In genomic region chr9:56417415-56417947, GRCm38 (mm10) we compare ENCODE assay signal across 8 mouse cellular contexts. TPM values are rescaled to one million over a fixed set of nuclear protein-coding genes. Genes with fewer than 3 reads are reported as not detected.
DNase-seq lines count a peak whose midpoint lies in the region; ATAC-seq lines count a peak whose summit lies in the region.

No protein-coding gene starts in this region.

- no peaks in the 10 kb centered on the region for H3K27me3 ChIP-seq in embryonic facial prominence, embryonic 13.5 days
- no peaks in the 10 kb centered on the region for H3K27me3 ChIP-seq in limb, embryonic 13.5 days
- no peaks in the 10 kb centered on the region for H3K27me3 ChIP-seq in midbrain, embryonic 14.5 days (ENCODE audit: control insufficient read depth, insufficient read depth, low read length)

- H3K4me2 ChIP-seq in embryonic facial prominence, embryonic 13.5 days, result peak overlapping the region; percentile 67
- H3K4me2 ChIP-seq in limb, embryonic 13.5 days (replicated peaks), result peak overlapping the region; percentile 80
- peak overlapping the region; percentile 78 for H3K4me2 ChIP-seq in midbrain, embryonic 14.5 days (ENCODE audit: low read length)

- no peaks in the 10 kb centered on the region for H3K36me3 ChIP-seq in embryonic facial prominence, embryonic 13.5 days
- no peaks in the 10 kb centered on the region for H3K36me3 ChIP-seq in limb, embryonic 13.5 days
- no peaks in the 10 kb centered on the region for H3K36me3 ChIP-seq in midbrain, embryonic 14.5 days (ENCODE audit: control insufficient read depth, insufficient read depth, low read length)

- H3K27ac ChIP-seq in embryonic facial prominence, embryonic 13.5 days, result peak overlapping the region; percentile 95
- H3K27ac ChIP-seq in limb, embryonic 13.5 days, result peak overlapping the region; percentile 95
- peak overlapping the region; percentile 65 for H3K27ac ChIP-seq in midbrain, embryonic 14.5 days (replicated peaks; ENCODE audit: low read depth, low read length)

- WGBS in embryonic facial prominence, embryonic 13.5 days, result under 1% methylated on average over 40 of the region's 40 CpGs
- 0% methylated on average over 32 of the region's 40 CpGs for WGBS in limb, embryonic 13.5 days
- WGBS in midbrain, embryonic 14.5 days, result 0% methylated on average over 38 of the region's 40 CpGs

- peak; percentile 74 for ATAC-seq in embryonic facial prominence, embryonic 13.5 days (ENCODE audit: insufficient number of reproducible peaks, insufficient read depth, low FRiP score, low TSS enrichment, low read depth)
- peak; percentile 38 for ATAC-seq in limb, embryonic 13.5 days (ENCODE audit: low FRiP score, low read depth)
- ATAC-seq in midbrain, embryonic 14.5 days (ENCODE audit: low FRiP score, low TSS enrichment), result no peak

- peak overlapping the region; percentile 82 for H3K4me3 ChIP-seq in embryonic facial prominence, embryonic 13.5 days
- H3K4me3 ChIP-seq in limb, embryonic 13.5 days, result peak overlapping the region; percentile 77
- peak overlapping the region; percentile 57 for H3K4me3 ChIP-seq in midbrain, embryonic 14.5 days (replicated peaks; ENCODE audit: low read depth, low read length)

- no peaks in the 10 kb centered on the region for H3K9me3 ChIP-seq in embryonic facial prominence, embryonic 13.5 days
- H3K9me3 ChIP-seq in limb, embryonic 13.5 days, result no peaks in the 10 kb centered on the region
- H3K9me3 ChIP-seq in midbrain, embryonic 14.5 days (ENCODE audit: control insufficient read depth, low read length), result no peaks in the 10 kb centered on the region

- H3K4me1 ChIP-seq in embryonic facial prominence, embryonic 13.5 days, result peaks cover 23% of the 10 kb centered on the region
- peaks cover 26% of the 10 kb centered on the region for H3K4me1 ChIP-seq in limb, embryonic 13.5 days
- H3K4me1 ChIP-seq in midbrain, embryonic 14.5 days (ENCODE audit: control insufficient read depth, insufficient read depth, low read length), result peaks cover 31% of the 10 kb centered on the region

- peak overlapping the region; percentile 87 for H3K9ac ChIP-seq in embryonic facial prominence, embryonic 13.5 days
- peak overlapping the region; percentile 84 for H3K9ac ChIP-seq in limb, embryonic 13.5 days
- H3K9ac ChIP-seq in midbrain, embryonic 14.5 days (replicated peaks; ENCODE audit: low read length), result peak overlapping the region; percentile 58

- peak; percentile 73 for DNase-seq in 416B (ENCODE audit: low read depth)
- DNase-seq in adrenal gland, postnatal 4 days (ENCODE audit: low spot score in 2 of 2), result peak; percentile 74
- DNase-seq in heart, adult 8-10 months (ENCODE audit: low spot score), result peak; percentile 89
- DNase-seq in kidney, adult 8-10 months, result peak; percentile 77 to 86
- peak; percentile 77 for DNase-seq in midbrain, embryonic 14.5 days
- DNase-seq in spleen, adult 12 weeks (ENCODE audit: low spot score), result peak; percentile 69

RNA-seq across cellular contexts. Expression of gene Peak1, which starts 0.4 kb away (rescaled TPM):
- total RNA-seq in adrenal gland, postnatal 4 days (2021), result 10 to 100 TPM; 52.5 to 54.8 TPM
- 9.0 and 12.2 TPM in 2 replicates for polyA plus RNA-seq in embryonic facial prominence, embryonic 13.5 days (2015; fragmentation: Nextera tagmentation; extraction: Ambion mirVana)
- total RNA-seq in heart, adult 8-10 months (2022), result 10 to 100 TPM; 34.2 to 44.5 (median 40.9) TPM
- polyA plus RNA-seq in limb, embryonic 13.5 days (2015; fragmentation: Nextera tagmentation; extraction: Ambion mirVana), result 9.7 and 9.9 TPM in 2 replicates
- 4.2 and 4.7 TPM in 2 replicates for polyA plus RNA-seq in midbrain, embryonic 14.5 days (2014; fragmentation: Nextera tagmentation; extraction: Ambion mirVana)

RNA-seq across cellular contexts. Expression of gene Hmg20a, which starts 0.9 kb away (rescaled TPM):
- total RNA-seq in adrenal gland, postnatal 4 days (2021), result 10 to 100 TPM; 55.8 to 59.0 TPM
- polyA plus RNA-seq in embryonic facial prominence, embryonic 13.5 days (2015; fragmentation: Nextera tagmentation; extraction: Ambion mirVana), result 79.1 and 82.9 TPM in 2 replicates
- 10 to 100 TPM; 16.8 to 19.9 (median 18.3) TPM for total RNA-seq in heart, adult 8-10 months (2022)
- 73.1 and 73.4 TPM in 2 replicates for polyA plus RNA-seq in limb, embryonic 13.5 days (2015; fragmentation: Nextera tagmentation; extraction: Ambion mirVana)
- 68.4 and 94.3 TPM in 2 replicates for polyA plus RNA-seq in midbrain, embryonic 14.5 days (2014; fragmentation: Nextera tagmentation; extraction: Ambion mirVana)
